Mouse (Mus musculus): ENCODE data around the gene Unc45a. TPM values are rescaled to one million over a fixed set of nuclear protein-coding genes. Genes with fewer than 3 reads are reported as not detected.

Unc45a gene
- polyA plus RNA-seq, 1 experiment from 2014 or later: 28.8 TPM

- Histone ChIP-seq H3K9ac (ENCODE audit: low read length) (no peak overlapping the region), H3K36me3 (ENCODE audit: control insufficient read depth, insufficient read depth, low read length) (peaks cover 22% of the 10 kb centered on the region), H3K4me2 (no peak overlapping the region), H3K4me3 (ENCODE audit: low read depth, low read length) (no peak overlapping the region), H3K27me3 (ENCODE audit: control insufficient read depth, insufficient read depth, low read length) (0 out of 2 replicates have a peak, but pooled peaks cover 2% of the 10 kb centered on the region), H3K27ac (ENCODE audit: low read depth, low read length) (no peak overlapping the region), H3K4me1 (ENCODE audit: control insufficient read depth, insufficient read depth, low read length) (peaks cover 4% of the 10 kb centered on the region; the same call in 1 of the 2 replicates), H3K9me3 (ENCODE audit: control insufficient read depth, low read length) (no peaks in the 10 kb centered on the region)
- DNase-seq (ENCODE audit: low spot score, missing footprints) (no peak), ATAC-seq (ENCODE audit: low FRiP score) (no peak)
- WGBS: 90% methylated on average over 13 of the region's 13 CpGs
These were observed 15.5 kb upstream of the Unc45a start for GRCm38 (mm10) chr7:80356351-80356750.

- no peak for ATAC-seq (ENCODE audit: low FRiP score)
- WGBS: 94% methylated on average over 8 of the region's 8 CpGs
- no peak overlapping the region for H3K27ac ChIP-seq (ENCODE audit: low read depth, low read length)
- H3K4me3 ChIP-seq (ENCODE audit: low read depth, low read length): no peak overlapping the region
- H3K4me2 ChIP-seq: no peak overlapping the region
- DNase-seq (ENCODE audit: low spot score, missing footprints): no peak
- 0 out of 2 replicates have a peak, but pooled peaks cover 2% of the 10 kb centered on the region for H3K27me3 ChIP-seq (ENCODE audit: control insufficient read depth, insufficient read depth, low read length)
- peaks cover 20% of the 10 kb centered on the region for H3K36me3 ChIP-seq (ENCODE audit: control insufficient read depth, insufficient read depth, low read length)
- H3K9ac ChIP-seq (ENCODE audit: low read length): no peak overlapping the region
- no peaks in the 10 kb centered on the region for H3K9me3 ChIP-seq (ENCODE audit: control insufficient read depth, low read length)
- H3K4me1 ChIP-seq (ENCODE audit: control insufficient read depth, insufficient read depth, low read length): peaks cover 4% of the 10 kb centered on the region; the same call in 1 of the 2 replicates
These were observed 12.1 kb upstream of the Unc45a start for GRCm38 (mm10) chr7:80352920-80353319.

- Histone ChIP-seq H3K36me3 (ENCODE audit: control insufficient read depth, insufficient read depth, low read length) (peaks cover 19% of the 10 kb centered on the region), H3K4me1 (ENCODE audit: control insufficient read depth, insufficient read depth, low read length) (no peaks in the 10 kb centered on the region), H3K27me3 (ENCODE audit: control insufficient read depth, insufficient read depth, low read length) (no peaks in the 10 kb centered on the region), H3K9ac (ENCODE audit: low read length) (no peak overlapping the region), H3K4me3 (ENCODE audit: low read depth, low read length) (no peak overlapping the region), H3K9me3 (ENCODE audit: control insufficient read depth, low read length) (no peaks in the 10 kb centered on the region), H3K27ac (ENCODE audit: low read depth, low read length) (no peak overlapping the region), H3K4me2 (no peak overlapping the region)
- WGBS: 74% methylated on average over 2 of the region's 2 CpGs
- DNase-seq (ENCODE audit: low spot score, missing footprints) (no peak), ATAC-seq (ENCODE audit: low FRiP score) (no peak)
These were observed 10.0 kb upstream of the Unc45a start for GRCm38 (mm10) chr7:80350808-80351207.

DNA sequence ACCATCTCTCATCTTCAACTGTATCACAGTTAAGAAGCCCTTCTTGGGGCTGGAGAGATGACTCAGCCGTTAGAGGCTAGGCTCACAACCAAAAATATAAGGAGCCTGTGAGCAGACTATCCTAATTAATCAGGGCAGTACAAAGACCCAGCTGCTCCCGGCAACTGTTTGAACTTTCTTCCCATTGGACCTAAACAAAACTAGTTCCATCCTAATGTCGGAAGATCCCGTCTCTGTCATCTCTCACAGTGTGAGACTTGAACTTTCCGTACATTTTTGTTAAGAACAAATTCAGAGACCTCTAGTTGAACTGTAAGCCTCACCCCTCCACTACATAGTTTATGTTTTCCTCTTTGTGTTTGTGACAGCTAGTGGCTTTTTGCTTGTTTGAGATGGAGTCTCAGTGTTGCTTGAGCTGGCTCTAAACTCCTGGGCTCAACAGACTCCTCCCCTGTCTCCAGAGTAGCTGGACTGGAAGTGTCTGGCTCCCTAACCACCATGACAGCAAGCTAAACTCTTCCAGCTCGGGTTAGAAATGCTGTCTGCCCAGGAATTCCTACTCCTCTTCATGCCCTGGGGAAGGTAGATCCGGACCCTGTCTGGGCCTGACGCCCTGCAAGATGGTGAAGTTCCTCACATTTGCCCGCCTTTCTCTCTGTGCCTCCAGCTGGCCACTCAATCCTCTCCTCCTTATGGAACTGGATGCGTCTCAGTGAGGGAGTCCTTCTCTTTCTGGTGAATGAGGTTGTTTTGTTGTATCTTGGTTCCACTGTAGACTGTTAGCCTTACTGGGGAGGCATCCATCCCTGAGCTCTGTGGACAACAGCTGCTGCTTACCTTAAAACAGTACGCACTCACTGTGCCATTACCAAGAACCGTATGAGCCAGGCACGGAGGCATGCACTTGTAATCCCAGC, 7.1 kb upstream of the Unc45a start:
- no peak for ATAC-seq (ENCODE audit: low FRiP score)
- 77% methylated on average over 13 of the region's 13 CpGs for WGBS
- Histone ChIP-seq H3K36me3 (ENCODE audit: control insufficient read depth, insufficient read depth, low read length) (peaks cover 9% of the 10 kb centered on the region), H3K4me3 (ENCODE audit: low read depth, low read length) (no peak overlapping the region), H3K4me2 (no peak overlapping the region), H3K9me3 (ENCODE audit: control insufficient read depth, low read length) (no peaks in the 10 kb centered on the region), H3K27ac (ENCODE audit: low read depth, low read length) (no peak overlapping the region), H3K27me3 (ENCODE audit: control insufficient read depth, insufficient read depth, low read length) (no peaks in the 10 kb centered on the region), H3K4me1 (ENCODE audit: control insufficient read depth, insufficient read depth, low read length) (peaks cover 5% of the 10 kb centered on the region), H3K9ac (ENCODE audit: low read length) (no peak overlapping the region)
- DNase-seq (ENCODE audit: low spot score, missing footprints): no peak

DNA sequence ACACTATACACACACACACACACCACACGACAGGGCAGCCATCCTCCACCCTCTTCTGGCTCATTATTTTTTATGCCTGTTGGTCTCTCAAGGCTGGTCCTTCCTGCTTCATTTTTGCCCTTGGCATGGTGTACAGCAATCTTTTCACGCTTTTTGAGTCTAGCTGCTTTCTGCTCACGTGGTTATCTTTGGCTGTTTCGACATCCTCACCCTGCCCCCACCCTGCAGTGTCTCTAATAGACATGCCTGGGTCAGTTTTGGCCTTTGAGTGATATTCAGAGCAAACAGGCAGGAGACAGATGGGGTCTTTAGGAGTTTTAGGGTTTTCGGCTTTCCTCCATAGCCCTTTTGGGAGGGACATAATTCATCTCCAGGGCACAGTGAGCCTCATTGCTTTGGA, 6.0 kb upstream of the Unc45a start:
- DNase-seq (ENCODE audit: low spot score, missing footprints) (no peak), ATAC-seq (ENCODE audit: low FRiP score) (no peak)
- Histone ChIP-seq H3K36me3 (ENCODE audit: control insufficient read depth, insufficient read depth, low read length) (peaks cover 7% of the 10 kb centered on the region), H3K4me3 (ENCODE audit: low read depth, low read length) (no peak overlapping the region), H3K9me3 (ENCODE audit: control insufficient read depth, low read length) (no peaks in the 10 kb centered on the region), H3K27me3 (ENCODE audit: control insufficient read depth, insufficient read depth, low read length) (no peaks in the 10 kb centered on the region; the same call in 1 of the 2 replicates), H3K27ac (ENCODE audit: low read depth, low read length) (no peak overlapping the region), H3K4me1 (ENCODE audit: control insufficient read depth, insufficient read depth, low read length) (peaks cover 5% of the 10 kb centered on the region), H3K4me2 (no peak overlapping the region), H3K9ac (ENCODE audit: low read length) (no peak overlapping the region)
- 92% methylated on average over 5 of the region's 5 CpGs for whole genome bisulfite sequencing

DNA sequence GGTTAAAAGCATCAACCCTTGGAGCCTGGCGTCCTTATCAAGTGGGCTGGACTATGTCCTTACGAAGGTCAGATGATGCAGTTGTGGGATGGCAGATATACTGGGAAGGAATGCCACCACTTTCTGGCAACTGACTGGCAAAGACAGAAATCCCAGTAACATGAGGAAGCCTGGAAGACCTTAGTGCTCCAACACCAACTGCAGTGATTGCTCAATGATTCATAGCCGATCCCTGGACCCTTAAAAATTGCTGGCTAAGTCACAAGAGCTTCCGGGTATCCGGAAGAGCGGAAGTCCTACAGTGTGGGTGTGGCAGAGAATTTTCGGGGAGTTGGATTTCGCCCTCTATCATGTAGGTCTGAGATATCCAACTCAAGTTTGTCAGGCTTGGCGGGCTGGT, 5.4 kb upstream of the Unc45a start:
- DNase-seq (ENCODE audit: low spot score, missing footprints): no peak
- Histone ChIP-seq H3K36me3 (ENCODE audit: control insufficient read depth, insufficient read depth, low read length) (peaks cover 2% of the 10 kb centered on the region), H3K4me3 (ENCODE audit: low read depth, low read length) (no peak overlapping the region), H3K27me3 (ENCODE audit: control insufficient read depth, insufficient read depth, low read length) (no peaks in the 10 kb centered on the region; the same call in 1 of the 2 replicates), H3K27ac (ENCODE audit: low read depth, low read length) (no peak overlapping the region), H3K4me2 (no peak overlapping the region), H3K9me3 (ENCODE audit: control insufficient read depth, low read length) (no peaks in the 10 kb centered on the region), H3K4me1 (ENCODE audit: control insufficient read depth, insufficient read depth, low read length) (peaks cover 9% of the 10 kb centered on the region), H3K9ac (ENCODE audit: low read length) (no peak overlapping the region)
- ATAC-seq (ENCODE audit: low FRiP score): no peak
- 90% methylated on average over 9 of the region's 9 CpGs for WGBS

GRCm38 (mm10) chr7:80343270-80344018, 2.6 kb upstream of the Unc45a start:
- no peaks in the 10 kb centered on the region; the same call in 1 of the 2 replicates for H3K27me3 ChIP-seq (ENCODE audit: control insufficient read depth, insufficient read depth, low read length)
- no peak overlapping the region; the same call in 1 of the 2 replicates for H3K27ac ChIP-seq (ENCODE audit: low read depth, low read length)
- H3K36me3 ChIP-seq (ENCODE audit: control insufficient read depth, insufficient read depth, low read length): no peaks in the 10 kb centered on the region; the same call in 1 of the 2 replicates
- no peaks in the 10 kb centered on the region for H3K9me3 ChIP-seq (ENCODE audit: control insufficient read depth, low read length)
- peak overlapping the region; percentile 86 for H3K9ac ChIP-seq (ENCODE audit: low read length)
- ATAC-seq (ENCODE audit: low FRiP score) (peak; percentile 8; the same call in 1 of the 2 replicates), DNase-seq (ENCODE audit: low spot score, missing footprints) (no peak)
- peaks cover 23% of the 10 kb centered on the region for H3K4me1 ChIP-seq (ENCODE audit: control insufficient read depth, insufficient read depth, low read length)
- WGBS: 26% methylated on average over 19 of the region's 19 CpGs
- peak overlapping the region; percentile 47 for H3K4me3 ChIP-seq (ENCODE audit: low read depth, low read length)
- H3K4me2 ChIP-seq: peak overlapping the region; percentile 85

GRCm38 (mm10) chr7:80342858-80343257, 2.1 kb upstream of the Unc45a start, which contains the start of gene Hddc3:
TSS of gene Hddc3 (plus strand) at chr7:80343104.
- DNase-seq (ENCODE audit: low spot score, missing footprints) (peak; percentile 100), ATAC-seq (ENCODE audit: low FRiP score) (peak; percentile 31)
- no peaks in the 10 kb centered on the region; the same call in 1 of the 2 replicates for H3K27me3 ChIP-seq (ENCODE audit: control insufficient read depth, insufficient read depth, low read length)
- peaks cover 23% of the 10 kb centered on the region for H3K4me1 ChIP-seq (ENCODE audit: control insufficient read depth, insufficient read depth, low read length)
- peak within 1 kb of the TSS; percentile 47 for H3K4me3 ChIP-seq (ENCODE audit: low read depth, low read length)
- H3K4me2 ChIP-seq: peak within 1 kb of the TSS; percentile 85
- no peak within 1 kb of the TSS; the same call in 1 of the 2 replicates for H3K27ac ChIP-seq (ENCODE audit: low read depth, low read length)
- no peaks in the 10 kb centered on the region; the same call in 1 of the 2 replicates for H3K36me3 ChIP-seq (ENCODE audit: control insufficient read depth, insufficient read depth, low read length)
- 3% methylated on average over 25 of the region's 25 CpGs for WGBS
- no peaks in the 10 kb centered on the region for H3K9me3 ChIP-seq (ENCODE audit: control insufficient read depth, low read length)
- H3K9ac ChIP-seq (ENCODE audit: low read length): peak within 1 kb of the TSS; percentile 86

Measured in midbrain, embryonic 11.5 days (tissue).